Mouse (Mus musculus): ENCODE measurements around the gene Olfr739. TPM values are rescaled to one million over a fixed set of nuclear protein-coding genes. Genes with fewer than 3 reads are reported as not detected.

Gene Olfr739
- total RNA-seq (2017): not detected in 2 replicates

- no peak for ATAC-seq (replicated peaks in 1 of 2; ENCODE audit: insufficient read depth in 1 of 2, low FRiP score in 2 of 2, low TSS enrichment in 1 of 2, low read depth in 1 of 2, poor library complexity in 2 of 2, severe bottlenecking in 2 of 2)
Measured at GRCm38 (mm10) chr14:50418326-50418725, at the start of gene Olfr739. TSS of gene Olfr739 (plus strand) at chr14:50418626.

- ATAC-seq (replicated peaks in 1 of 2; ENCODE audit: insufficient read depth in 1 of 2, low FRiP score in 2 of 2, low TSS enrichment in 1 of 2, low read depth in 1 of 2, poor library complexity in 2 of 2, severe bottlenecking in 2 of 2): no peak
Measured at GRCm38 (mm10) chr14:50380863-50381262, 37.6 kb upstream of the Olfr739 start, which contains the start of gene Olfr736. TSS of gene Olfr736 (plus strand) at chr14:50381163.

- ATAC-seq (replicated peaks in 1 of 2; ENCODE audit: insufficient read depth in 1 of 2, low FRiP score in 2 of 2, low TSS enrichment in 1 of 2, low read depth in 1 of 2, poor library complexity in 2 of 2, severe bottlenecking in 2 of 2): no peak
Measured at GRCm38 (mm10) chr14:50407268-50407667, 11.2 kb upstream of the Olfr739 start, which contains the start of gene Olfr738. TSS of gene Olfr738 (plus strand) at chr14:50407568.

GRCm38 (mm10) chr14:50445245-50445644 is 26.8 kb downstream of the Olfr739 start, which contains the start of gene Olfr740:
TSS of gene Olfr740 (plus strand) at chr14:50445545.
- ATAC-seq (replicated peaks in 1 of 2; ENCODE audit: insufficient read depth in 1 of 2, low FRiP score in 2 of 2, low TSS enrichment in 1 of 2, low read depth in 1 of 2, poor library complexity in 2 of 2, severe bottlenecking in 2 of 2): no peak

- no peak for ATAC-seq (replicated peaks in 1 of 2; ENCODE audit: insufficient read depth in 1 of 2, low FRiP score in 2 of 2, low TSS enrichment in 1 of 2, low read depth in 1 of 2, poor library complexity in 2 of 2, severe bottlenecking in 2 of 2)
Measured at GRCm38 (mm10) chr14:50472438-50472837, 54.0 kb downstream of the Olfr739 start, which contains the start of gene Olfr741. TSS of gene Olfr741 (plus strand) at chr14:50472738.

Other genes starting within 250 kb of the Olfr739 start
- gene Olfr730, start 230.4 kb upstream of the Olfr739 start, total RNA-seq (2017): not detected in 2 replicates
- not detected in 2 replicates for gene Olfr731, start 176.8 kb upstream of the Olfr739 start, total RNA-seq (2017)
- gene Olfr732, start 134.4 kb upstream of the Olfr739 start, total RNA-seq (2017): not detected in 2 replicates
- gene Olfr733, start 117.1 kb upstream of the Olfr739 start, total RNA-seq (2017): not detected in 2 replicates
- gene Olfr734, start 91.9 kb upstream of the Olfr739 start, total RNA-seq (2017): not detected in 2 replicates
- gene Olfr735, start 69.8 kb upstream of the Olfr739 start, total RNA-seq (2017): not detected in 2 replicates
- not detected in 2 replicates for gene Tlr11, start 60.7 kb upstream of the Olfr739 start, total RNA-seq (2017)
- not detected in 2 replicates for gene Olfr736, start 37.5 kb upstream of the Olfr739 start, total RNA-seq (2017)
- gene Olfr738, start 11.1 kb upstream of the Olfr739 start, total RNA-seq (2017): not detected in 2 replicates
- not detected in 2 replicates for gene Olfr740, start 26.9 kb downstream of the Olfr739 start, total RNA-seq (2017)
- not detected in 2 replicates for gene Olfr741, start 54.1 kb downstream of the Olfr739 start, total RNA-seq (2017)
- gene Olfr742, start 85.0 kb downstream of the Olfr739 start, total RNA-seq (2017): not detected in 2 replicates
- not detected in 2 replicates for gene Olfr743, start 103.2 kb downstream of the Olfr739 start, total RNA-seq (2017)
- not detected in 2 replicates for gene Olfr744, start 196.3 kb downstream of the Olfr739 start, total RNA-seq (2017)
- not detected in 2 replicates for gene Olfr745, start 220.8 kb downstream of the Olfr739 start, total RNA-seq (2017)
- not detected in 2 replicates for gene Olfr746, start 228.5 kb downstream of the Olfr739 start, total RNA-seq (2017)

All from hematopoietic stem cell, adult 5-6 weeks (primary cell).